Mouse (Mus musculus) liver, embryonic 14.5 days (tissue): ENCODE data around the gene Gpha2.

Experiments
- CTCF ChIP-seq: IDR thresholded peaks from 2 replicates; pipeline ENCODE4 v1.5.1; 2016; ENCODE audit warnings: antibody characterized with exemption, low read depth, control low read depth
- EP300 ChIP-seq: IDR thresholded peaks from 2 replicates; pipeline ENCODE4 v1.6.1; 2016; ENCODE audit warnings: antibody characterized with exemption, low read depth

DNA sequence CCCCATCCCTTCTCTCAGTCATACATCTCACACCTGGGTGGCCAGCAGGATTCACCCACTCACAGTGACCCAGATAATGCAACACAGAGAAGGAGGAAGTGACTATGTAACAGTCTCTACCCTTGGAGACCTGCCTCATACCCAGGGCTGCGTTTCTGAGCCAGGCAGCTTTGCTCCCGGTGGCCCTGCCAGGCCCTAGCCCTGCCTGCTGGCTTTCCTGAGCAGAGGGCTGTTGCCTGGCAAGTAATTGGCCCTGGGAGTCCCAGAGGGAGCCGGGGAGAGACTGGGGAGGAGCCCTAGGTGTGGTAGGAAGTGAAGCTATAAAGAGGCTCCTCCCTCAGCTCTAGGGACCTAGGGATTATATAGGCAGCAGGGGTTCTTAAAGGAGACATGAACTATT, 43.6 kb upstream of the Gpha2 start:
- TF ChIP-seq CTCF (no peak), EP300 (no peak)
